Mouse (Mus musculus): Measurements from ENCODE around the gene Mxd1.

Gene Mxd1

DNA sequence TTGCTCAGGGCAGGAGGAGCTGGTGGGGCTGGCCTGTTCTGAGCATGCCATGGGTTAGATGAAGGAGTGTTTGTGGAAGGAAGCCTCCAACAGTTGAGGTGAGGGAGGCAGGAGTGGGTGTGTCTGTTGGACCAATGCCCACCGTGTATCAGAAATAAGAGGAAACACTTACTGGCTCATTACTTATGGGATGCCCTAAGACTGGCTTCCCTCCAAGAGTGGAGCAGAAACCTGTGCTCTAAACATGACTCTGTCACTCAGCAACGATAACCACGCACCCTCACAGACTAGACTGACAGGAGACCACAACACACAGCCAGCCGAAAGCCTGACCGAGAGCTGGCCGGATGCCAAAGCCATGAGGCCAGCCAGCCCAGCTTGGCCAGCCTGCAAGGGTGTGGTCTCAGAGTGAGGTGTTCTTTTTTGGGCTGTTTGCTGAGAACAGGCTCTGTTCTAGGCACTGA is 69.0 kb downstream of the Mxd1 start:
- DNase-seq (ENCODE audit: low spot score) = no peak

DNA sequence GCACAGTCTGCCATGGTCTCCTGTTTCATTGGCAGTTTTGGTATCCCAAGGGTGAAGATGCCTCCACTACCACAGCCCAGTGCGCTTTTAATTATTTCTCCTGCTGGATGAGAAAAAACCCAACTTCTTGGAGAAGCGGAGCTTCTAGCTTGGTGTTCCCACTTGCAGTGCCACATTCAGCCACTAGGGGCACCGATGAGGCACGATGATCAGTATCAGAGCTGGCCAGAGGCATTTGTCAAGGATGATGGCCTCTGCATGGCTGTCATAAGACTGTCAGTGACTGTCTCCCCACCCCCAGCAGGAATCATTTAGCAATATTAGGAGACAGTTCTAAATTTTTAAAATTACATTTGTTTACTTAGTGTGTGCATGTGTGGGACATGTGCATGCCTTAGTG is 69.8 kb downstream of the Mxd1 start:
- peak; percentile 90 for DNase-seq (ENCODE audit: low spot score)

DNA sequence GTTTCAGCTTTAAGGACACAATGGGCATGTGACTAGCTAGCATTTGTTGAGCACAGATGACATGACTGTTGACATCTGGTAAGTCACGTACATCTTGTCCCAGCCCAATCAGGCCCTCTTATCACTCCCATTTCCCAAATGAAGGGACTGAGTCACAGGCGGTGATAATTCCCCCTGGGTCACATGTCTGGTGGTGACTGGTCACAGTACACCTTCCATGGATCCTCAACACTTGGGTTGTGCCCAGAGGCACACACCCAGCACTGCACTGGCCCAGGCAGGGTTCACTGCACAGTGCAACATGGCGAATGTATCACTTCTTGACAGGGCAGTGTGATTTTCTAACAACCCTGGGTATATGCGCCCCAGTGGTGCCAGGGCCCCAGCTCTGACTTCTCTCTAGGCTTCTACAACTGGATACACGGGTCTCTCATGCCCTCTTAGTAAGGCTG is 70.2 kb downstream of the Mxd1 start:
- DNase-seq (ENCODE audit: low spot score) = no peak

Measured in embryo, embryonic 10 days (tissue).